Mouse (Mus musculus) induced T-regulatory cell, adult 2 months (primary cell): Measurements from ENCODE around the gene Ptms.

Experiments used
- DNase-seq: peaks from one replicate; pipeline ENCODE4 v3.0.0-alpha.2; 2012; ENCODE audit warnings: low read depth

The Ptms gene

GRCm38 (mm10) chr6:124919695-124920317 is at the start of gene Ptms:
Gene Ptms (minus strand): TSS chr6:124920103.
- peak; percentile 79 for DNase-seq

- DNase-seq, result peak; percentile 79
Observed at GRCm38 (mm10) chr6:124967766-124968165, 47.9 kb upstream of the Ptms start.

GRCm38 (mm10) chr6:124966466-124967118 is 46.7 kb upstream of the Ptms start:
- peak; percentile 73 for DNase-seq

- no peak for DNase-seq
Observed at GRCm38 (mm10) chr6:124965747-124966146, 45.8 kb upstream of the Ptms start.

GRCm38 (mm10) chr6:124965088-124965719 is 45.3 kb upstream of the Ptms start, which contains the start of gene Cops7a:
Gene Cops7a (minus strand): TSS chr6:124965538.
- peak; percentile 96 for DNase-seq

- no peak for DNase-seq
Observed at GRCm38 (mm10) chr6:124964638-124965037, 44.7 kb upstream of the Ptms start.

GRCm38 (mm10) chr6:124961021-124961420 is 41.1 kb upstream of the Ptms start:
- DNase-seq, result no peak

GRCm38 (mm10) chr6:124959960-124960359 is 40.1 kb upstream of the Ptms start:
- no peak for DNase-seq

- DNase-seq, result no peak
Observed at GRCm38 (mm10) chr6:124958127-124958526, 38.2 kb upstream of the Ptms start.

GRCm38 (mm10) chr6:124955212-124955611 is 35.3 kb upstream of the Ptms start:
- DNase-seq, result no peak

- DNase-seq, result no peak
Observed at GRCm38 (mm10) chr6:124953991-124954715, 34.2 kb upstream of the Ptms start.

GRCm38 (mm10) chr6:124943526-124943925 is 23.6 kb upstream of the Ptms start:
- no peak for DNase-seq

GRCm38 (mm10) chr6:124941679-124942078 is 21.8 kb upstream of the Ptms start:
- no peak for DNase-seq

GRCm38 (mm10) chr6:124938554-124938953 is 18.7 kb upstream of the Ptms start:
- DNase-seq, result no peak

GRCm38 (mm10) chr6:124937493-124937892 is 17.6 kb upstream of the Ptms start:
- DNase-seq, result no peak

GRCm38 (mm10) chr6:124936681-124937080 is 16.8 kb upstream of the Ptms start:
- no peak for DNase-seq

- DNase-seq, result no peak
Observed at GRCm38 (mm10) chr6:124934670-124935069, 14.8 kb upstream of the Ptms start.

GRCm38 (mm10) chr6:124933127-124933526 is 13.2 kb upstream of the Ptms start:
- peak; percentile 38 for DNase-seq

GRCm38 (mm10) chr6:124932314-124932695 is 12.4 kb upstream of the Ptms start:
- no peak for DNase-seq

- DNase-seq, result peak; percentile 60
Observed at GRCm38 (mm10) chr6:124931525-124932313, 11.8 kb upstream of the Ptms start.

- peak; percentile 99 for DNase-seq
Observed at GRCm38 (mm10) chr6:124930754-124931524, 11.0 kb upstream of the Ptms start, which contains the start of gene Mlf2. Gene Mlf2 (plus strand): TSS chr6:124931386.
